Mouse (Mus musculus) adrenal gland, postnatal 10 days (tissue): Measurements from ENCODE around the gene Rfk. TPM values are rescaled to one million over a fixed set of nuclear protein-coding genes. Genes with fewer than 3 reads are reported as not detected.

Source experiments
- DNase-seq: peaks from one replicate; pipeline ENCODE4 v3.0.0; 2021; ENCODE audit warnings: mixed read lengths
- total RNA-seq, 2 experiments: library from RNA; stranded (reverse); gene quantifications; 2 replicates each; pipeline ENCODE4 v1.2.3; 2021

Rfk gene
- total RNA-seq, 2 experiments from 2014 or later, result 72.0 to 83.0 TPM

DNA sequence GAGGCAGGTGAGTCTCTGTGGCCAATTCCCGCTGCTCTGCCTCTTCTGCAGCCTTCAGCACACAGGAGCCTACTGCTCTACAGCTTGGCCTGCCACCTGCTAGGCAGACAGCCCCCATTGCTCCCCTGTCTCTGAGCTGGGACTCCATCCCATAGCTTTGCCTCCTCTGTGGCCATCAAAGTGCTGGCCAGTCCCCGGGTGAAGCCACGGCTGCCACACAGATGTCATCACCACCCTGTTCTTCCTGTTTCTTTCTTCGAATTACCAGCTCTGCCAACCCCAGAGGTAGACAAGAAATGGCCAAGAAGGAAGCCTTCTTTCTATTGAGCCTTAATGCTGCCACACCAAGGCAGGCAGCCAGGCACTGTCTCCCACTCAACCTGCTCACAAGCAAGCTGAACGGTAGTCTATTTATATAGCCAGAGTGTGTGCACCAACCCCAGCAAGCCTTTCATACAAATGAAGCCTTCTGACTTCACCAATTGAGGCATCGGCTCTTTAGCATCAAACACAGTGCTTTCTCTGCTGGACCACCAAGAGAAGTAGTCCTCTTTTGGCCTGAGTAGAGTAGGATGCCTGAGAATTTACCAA lies 10.9 kb upstream of the Rfk start:
- DNase-seq, result no peak

DNA sequence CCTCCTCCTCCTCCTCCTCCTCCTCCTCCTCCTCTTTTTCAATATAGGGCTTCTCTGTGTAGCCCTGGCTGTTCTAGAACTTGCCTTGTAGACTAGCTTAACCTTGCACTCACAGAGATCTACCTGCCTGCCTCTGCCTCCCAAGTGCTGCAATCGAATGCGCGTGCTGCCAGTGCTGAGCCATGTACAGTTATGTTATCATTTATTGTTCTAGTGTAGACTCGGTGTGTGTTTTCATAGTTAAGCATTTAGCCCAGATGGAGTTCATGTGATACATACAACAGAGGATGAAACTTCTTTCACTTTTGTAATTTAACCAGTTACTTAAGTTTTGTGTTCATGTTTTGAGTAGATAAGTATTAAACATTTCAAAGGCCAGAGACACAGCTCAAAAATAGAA lies 8.8 kb upstream of the Rfk start:
- DNase-seq, result no peak

DNA sequence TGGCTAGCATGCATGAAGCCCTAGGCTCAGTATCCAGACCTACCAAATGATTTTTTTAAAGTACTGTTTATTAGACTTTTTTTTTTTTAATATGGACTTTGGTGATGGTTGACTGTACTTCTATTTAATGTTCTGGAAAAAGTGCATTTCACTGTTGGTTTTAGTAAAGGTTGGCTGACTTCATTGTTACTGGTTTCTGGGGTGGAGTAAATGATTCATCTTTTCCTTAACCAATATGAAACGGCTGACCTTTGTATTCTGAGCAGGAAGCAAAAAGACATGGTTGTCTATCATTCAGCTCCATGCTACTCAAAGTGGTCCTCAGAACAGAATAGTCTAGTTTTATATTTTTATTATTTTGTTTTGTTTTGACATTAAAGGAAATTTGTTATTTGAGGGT lies 8.4 kb upstream of the Rfk start:
- DNase-seq, result no peak

DNA sequence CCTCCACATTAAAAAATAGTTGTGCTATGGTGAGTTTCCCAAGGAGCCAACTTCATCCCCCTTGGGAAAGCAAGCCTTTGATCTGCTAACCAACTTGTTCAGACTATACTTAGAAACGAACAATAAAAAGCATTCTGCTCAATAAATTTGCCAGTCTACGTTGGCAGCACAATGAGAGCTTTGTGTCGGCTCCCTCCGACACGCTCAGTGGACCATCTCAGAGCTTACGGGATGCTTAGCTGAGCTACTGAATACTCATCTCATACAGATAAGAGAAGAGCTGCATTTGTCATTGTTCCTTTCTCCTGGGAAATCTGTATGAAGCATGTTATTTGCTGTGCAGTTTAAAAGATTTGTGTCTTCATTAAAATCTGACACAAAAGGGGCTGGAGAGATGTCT lies 7.4 kb upstream of the Rfk start:
- no peak for DNase-seq

DNA sequence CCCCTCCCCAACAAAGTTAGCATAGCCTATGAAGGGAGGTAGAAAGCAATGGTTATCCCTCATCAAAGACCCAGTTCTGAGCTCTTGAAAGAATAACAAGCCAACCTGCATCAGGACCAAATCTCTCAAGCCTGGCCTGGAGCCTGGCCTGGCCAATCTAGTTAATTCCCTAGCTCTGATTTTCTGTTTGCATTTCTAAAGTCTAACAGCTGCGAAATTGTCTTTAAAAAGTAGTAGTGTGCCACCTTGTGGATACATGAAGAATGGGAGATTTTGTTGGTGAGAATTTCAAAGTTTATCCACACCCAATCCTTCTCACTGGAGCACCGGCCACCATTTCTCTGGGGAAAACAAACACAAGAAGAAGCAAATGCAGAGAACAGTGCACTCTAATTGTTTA lies 5.4 kb upstream of the Rfk start:
- no peak for DNase-seq

DNA sequence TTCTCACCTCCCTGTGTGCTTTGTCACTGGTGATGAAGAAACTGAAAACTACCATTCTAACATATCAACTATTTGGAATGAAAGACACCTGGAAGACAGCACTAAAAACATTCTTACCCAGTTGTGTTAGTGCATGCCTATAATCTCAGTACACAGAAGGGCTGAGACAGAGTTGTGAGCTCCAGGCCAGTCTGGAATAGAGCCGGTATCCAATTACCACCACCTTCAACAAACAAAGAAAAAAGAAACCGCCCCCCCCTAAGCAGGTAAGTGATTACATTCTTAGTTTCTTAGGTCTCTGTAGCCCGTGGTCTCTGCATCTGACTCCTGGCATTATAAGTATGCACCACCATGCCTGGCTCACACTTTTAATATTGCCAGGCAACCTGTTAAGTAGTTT lies 977 bp upstream of the Rfk start:
- DNase-seq, result no peak

DNA sequence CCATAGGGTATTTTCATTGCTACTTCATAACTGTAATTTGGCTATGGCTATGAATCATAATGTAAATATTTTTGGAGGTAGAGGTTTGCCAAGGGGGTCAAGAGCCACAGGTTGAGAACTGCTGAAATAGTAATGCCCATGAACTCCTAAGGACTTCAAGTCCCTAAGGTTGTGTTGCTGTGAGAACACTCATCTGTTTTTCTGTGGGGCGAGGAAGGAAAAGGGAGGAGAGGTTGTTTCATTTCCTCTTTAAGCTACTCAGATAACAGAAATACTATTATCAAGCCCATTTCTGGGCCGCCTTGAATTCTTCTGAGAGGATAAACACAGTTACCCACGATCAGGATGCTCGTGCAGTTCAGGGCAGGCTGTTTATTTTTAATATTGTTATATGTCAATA lies 3.0 kb downstream of the Rfk start:
- DNase-seq, result no peak

DNA sequence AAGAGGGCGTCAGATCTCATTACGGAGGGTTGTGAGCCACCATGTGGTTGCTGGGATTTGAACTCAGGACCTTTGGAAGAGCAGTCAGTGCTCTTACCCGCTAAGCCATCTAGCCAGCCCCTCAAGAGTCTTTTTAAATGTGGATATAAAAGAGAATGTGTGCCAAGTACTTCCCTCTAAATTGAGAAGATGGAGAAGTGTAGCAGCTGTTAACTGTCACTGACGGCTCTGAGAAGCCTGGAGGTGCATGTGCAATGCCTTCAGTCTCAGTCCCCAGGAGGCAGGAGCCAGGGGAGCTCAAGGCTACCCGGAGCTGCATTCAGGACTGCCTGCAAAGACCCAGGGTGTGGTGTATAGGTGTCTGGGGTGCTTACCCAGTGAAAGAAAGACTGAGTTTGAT lies 4.1 kb downstream of the Rfk start:
- no peak for DNase-seq

DNA sequence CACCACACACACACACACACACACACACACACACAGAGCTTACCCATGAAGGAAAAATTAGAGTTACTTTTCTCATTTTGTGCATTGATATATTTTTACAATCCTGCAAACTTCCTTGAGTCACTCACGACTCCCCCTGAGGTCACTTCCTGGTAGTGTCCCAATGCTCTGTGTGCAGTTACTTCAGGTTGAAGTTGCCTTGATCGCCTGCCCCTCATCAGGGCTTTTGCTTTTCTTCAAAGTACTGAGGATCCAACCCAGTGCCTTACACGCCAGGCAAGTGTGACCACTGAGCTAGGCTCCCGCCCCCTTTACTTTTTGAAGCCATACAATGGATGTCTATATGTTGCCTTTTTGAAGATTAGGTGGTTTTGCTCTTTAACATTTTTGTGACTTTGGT lies 6.1 kb downstream of the Rfk start:
- DNase-seq, result no peak

DNA sequence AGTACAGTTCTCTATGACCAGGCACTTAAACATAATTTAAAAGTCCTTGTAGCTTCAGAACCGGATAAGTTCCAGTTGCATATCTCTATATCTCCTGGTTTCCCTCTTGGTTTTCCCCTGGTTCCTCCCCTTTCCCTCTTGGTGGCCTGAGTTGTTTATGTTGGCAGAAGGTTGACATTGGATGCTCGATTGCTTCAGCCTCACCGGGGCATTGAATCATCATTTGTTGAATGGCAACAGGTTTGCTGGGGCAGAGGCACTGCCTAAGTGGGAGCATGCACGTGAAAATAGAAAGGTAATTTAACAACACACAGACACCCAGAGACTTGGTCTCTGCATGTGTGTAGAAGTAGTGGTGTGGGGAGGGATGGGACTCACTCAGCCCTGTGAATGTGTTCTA lies 6.7 kb downstream of the Rfk start:
- DNase-seq, result no peak

DNA sequence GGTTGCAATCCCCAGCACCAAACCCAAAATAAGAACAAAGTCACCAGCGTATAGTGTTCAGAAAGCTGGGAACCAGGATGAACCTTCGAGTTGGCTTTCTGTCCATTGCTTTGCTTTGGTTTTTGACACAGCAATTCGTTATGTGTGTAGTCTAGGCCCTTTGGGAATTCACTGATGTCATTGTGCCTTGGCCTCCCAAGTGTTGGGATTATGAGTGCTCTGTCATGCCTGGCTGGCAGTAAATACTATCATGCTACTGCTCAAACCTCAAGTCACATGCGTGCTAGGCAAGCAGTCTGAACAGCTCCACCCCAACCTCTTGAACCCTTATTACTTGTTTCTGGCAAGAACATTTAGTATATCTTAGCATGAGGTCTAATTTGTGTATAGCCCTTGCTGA lies 9.3 kb downstream of the Rfk start:
- no peak for DNase-seq

DNA sequence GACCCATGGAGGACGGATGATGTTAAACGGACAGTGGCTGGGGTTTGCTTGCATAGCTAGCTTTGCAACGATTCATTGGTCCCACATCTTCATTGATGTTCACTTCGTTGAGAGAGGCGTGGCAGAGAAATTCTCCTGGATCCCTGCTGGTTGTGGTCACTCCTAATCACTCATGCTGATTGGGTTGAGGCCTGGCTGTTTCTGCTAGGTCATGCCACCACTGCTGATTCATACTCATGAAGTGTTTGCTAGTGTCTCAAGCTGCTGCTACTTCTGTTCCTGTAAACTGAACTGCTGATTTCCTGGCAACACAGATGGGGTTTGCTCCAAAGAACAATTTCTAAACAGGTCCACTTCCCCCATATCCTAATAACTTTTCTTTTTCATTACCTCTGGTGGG lies 13.0 kb downstream of the Rfk start:
- DNase-seq, result no peak

DNA sequence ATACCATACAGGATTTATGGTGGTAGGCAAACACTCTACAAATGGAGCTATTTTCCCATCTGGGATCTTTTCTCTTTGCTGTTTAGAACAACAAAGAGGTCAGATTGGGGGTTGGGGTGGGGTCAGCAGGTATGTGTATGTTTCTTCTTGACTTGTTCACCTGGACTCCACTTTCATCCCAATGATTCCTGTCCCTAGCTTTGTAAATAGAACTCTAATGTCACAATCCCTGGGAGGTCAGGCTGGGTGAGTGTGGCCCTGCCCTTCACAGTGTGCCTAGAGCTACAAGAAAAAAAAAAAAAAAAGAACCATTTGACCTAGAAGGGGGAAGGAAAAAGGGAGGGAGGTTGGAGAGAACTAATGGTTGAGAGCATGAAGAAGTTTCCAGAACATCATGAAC lies 14.7 kb downstream of the Rfk start:
- peak; percentile 19 for DNase-seq

DNA sequence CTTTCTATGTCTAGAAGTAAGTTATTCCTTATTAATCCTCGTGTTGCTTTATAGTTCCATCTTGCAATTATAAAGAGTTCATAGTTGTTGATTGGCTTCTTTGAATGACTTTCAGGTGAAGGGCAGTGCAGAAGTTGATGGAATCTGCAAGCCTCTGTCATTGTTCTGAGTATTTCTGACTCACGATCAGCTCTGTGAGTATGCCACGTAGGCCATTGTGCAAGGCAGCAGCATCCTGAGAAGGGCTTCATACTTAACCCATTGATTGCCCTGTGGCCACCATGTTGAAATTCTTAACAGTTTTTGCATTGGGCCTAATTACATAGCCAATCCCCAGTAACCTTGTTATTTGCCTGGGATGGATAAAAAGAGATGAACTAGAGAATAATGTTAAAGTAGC lies 15.5 kb downstream of the Rfk start:
- DNase-seq, result no peak

DNA sequence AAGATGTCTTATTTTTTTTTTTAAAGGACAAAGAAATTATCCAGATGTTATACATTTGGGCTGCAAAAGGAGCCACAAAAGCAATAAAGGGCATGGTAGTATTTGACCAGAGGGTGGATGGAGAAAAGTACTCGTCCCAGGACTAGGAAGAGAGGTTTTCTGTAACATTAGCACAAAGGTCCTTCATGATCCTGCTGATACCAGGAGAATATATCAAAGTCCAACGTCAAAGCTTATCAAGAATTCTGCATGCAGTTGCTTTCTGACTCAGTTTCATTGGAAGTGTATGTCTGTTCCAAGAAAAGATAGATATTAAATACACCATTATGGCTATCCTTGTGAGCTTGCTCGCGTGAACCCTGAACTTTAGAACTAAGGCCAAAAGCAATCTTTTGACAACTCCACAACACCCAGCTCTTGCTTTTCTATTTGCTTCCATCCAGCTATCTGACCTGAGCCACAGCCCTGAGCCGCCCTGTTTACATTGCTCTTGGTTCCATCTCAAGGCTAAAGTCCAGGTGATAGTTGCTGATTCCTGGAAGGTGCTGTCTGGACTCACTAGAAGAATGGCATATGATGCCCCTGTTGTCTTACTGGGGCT lies 16.7 kb downstream of the Rfk start:
- DNase-seq, result no peak

DNA sequence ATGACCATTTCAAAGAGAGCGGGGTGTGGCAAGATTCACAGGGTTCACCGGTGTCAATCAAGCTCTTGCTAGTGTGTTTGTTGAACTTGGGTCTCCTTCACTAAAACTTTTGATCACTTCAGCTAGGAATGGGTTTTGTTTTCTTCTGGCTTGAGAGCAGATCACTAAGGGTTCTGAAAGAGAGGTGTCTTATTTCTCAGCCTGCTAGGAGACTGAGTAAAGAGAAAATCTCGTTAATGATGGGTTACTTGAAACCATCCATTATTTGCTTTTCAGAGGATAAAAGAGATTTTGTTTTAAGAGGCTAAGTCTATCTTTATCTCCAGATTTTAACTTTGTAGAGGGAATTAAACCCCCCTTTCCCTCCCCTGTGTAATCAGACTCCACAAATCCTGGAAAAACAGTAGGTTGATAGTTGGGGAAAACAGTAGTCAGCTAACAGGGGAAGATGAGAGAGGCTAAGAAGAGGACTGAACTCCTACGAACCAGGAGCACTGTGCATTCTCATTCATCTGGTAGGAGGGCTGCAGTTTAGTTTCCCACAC lies 19.1 kb downstream of the Rfk start:
- no peak for DNase-seq

DNA sequence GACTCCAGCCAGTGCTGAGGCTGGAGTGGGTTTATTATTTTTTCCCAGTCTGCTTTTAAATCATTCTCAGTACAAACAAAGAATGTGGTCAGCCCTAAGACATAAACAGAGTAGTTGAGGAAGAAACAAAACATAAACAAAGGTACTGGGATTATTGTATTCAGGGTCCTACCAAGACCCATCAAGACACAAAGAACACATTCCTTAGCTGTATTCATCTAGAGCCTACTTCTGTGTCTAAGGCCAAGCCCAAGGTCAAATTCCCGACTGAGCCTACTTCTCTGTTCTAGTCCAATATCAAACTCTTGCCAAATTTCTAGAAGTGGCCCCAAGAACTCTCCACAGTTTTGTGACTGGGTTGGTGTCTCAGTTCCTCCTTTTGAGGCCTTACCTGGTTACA lies 24.0 kb downstream of the Rfk start:
- no peak for DNase-seq

DNA sequence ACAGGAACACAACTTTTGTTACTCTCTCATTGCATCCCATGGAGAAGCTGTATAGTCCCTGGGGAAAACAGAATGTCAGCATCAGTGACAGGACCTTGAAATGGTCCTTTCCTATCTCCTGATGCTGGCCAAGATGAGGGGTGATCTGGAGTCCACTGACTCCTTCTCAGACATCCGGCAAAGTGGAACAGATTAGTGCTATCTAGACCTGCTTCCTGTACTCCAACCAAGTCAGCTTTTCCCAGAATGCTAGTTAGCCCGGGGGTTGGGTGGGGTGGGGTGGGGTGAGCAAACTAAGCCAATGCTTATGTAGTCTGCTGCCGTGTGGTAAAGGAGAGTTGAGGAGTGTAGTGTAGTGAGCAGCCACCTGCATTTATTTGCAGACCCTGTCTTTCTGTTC lies 29.5 kb downstream of the Rfk start:
- DNase-seq, result no peak

DNA sequence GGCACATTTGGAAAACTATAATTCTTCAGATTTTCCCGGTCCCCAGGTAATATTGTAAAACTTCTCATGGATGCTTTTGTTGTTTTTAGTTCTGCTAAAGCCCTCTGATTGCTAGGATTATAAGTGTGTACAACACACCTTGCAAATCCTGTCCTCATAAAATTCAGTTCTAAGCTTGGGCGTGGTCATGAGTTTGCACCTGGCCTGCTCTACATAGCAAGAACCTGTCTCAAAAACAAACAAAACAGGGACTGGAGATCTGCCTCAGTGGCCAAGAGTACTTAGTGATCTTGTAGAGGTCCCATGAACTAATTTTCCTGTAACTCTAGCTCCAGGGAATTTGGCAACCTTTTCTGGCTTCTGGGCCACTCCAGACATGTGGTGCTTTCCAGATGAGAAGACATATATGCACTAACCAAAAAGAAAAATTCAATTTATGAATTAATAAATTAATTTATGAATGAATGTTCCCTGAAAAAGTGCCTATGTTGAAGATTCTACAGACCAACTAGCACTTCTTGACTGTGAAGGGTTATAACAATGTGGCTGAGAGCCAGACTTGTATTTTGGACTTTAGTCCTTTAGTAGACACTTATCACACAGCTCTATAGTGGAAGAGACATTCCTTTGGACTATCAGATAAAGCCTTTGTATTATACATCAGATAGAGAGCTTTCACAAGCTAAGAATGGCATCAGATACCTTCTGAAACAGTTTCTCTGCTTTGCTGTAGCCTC lies 34.1 kb downstream of the Rfk start:
- DNase-seq, result no peak

DNA sequence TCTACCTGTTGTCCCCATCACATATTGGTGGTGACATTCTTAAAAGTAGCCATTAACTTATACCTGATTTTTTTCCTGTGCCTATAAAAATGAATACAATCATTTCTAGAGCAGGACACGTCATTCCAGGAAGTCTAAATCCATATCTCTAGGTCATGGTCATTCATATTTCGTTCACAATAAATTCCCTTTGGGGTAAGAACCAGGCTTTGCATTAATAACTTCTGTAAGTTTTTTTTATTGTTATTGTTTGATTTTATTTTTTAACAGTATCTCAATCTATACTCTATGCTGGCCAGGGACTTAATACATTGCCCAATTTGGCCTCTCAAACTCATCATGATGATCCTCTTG lies 34.7 kb downstream of the Rfk start:
- DNase-seq, result no peak

DNA sequence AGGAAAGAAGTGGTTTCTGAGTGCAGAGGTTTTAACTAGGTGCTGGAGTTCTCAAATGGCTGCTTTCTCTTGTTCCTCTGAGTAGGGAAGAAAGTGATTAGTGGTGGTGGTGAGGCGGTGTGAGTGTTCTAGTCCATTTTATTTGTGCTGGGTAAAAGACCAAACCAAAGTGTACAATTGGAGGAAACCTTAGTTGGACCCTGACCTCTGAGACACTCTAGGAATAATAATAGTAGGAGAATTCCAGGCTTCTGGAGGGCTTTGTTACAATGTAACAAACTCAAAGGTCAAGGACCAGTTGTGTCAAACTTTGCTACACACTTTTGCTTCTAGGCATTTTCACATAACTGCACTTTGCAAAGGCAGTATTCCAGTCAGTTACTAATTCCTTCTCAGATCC lies 42.8 kb downstream of the Rfk start:
- DNase-seq, result no peak

DNA sequence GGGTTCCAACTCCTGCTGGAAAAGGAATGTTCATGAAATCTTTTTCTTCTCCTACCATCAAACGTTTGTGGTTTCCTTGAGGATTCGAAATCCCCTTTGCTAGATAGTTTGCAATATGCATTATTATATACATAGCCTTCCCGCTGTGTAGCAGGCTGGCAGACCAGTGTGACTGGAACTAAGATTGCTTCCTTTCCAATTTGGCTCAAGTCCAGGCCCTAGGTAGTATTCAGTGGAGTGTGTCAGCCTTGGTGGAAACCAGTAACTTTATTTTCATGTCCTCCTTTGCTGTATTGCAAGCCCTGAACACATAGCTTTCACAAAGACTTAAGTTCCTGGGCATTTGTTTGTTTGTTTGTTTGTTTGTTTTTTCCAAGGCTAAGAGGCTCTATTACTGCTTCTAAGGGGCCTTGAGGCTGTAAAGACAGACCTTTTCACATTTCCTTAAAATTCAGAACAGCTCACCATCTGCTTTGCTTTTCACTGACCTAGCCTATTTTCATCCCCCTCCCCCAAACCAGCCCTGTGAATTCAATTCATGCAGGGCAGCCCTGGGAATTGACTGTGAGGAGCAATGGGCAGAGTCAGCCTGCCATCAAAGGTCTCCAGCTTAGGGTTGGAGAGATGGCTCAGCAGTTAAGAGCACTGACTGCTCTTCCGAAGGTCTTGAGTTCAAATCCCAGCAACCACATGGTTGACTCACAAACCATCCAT lies 45.8 kb downstream of the Rfk start:
- no peak for DNase-seq

DNA sequence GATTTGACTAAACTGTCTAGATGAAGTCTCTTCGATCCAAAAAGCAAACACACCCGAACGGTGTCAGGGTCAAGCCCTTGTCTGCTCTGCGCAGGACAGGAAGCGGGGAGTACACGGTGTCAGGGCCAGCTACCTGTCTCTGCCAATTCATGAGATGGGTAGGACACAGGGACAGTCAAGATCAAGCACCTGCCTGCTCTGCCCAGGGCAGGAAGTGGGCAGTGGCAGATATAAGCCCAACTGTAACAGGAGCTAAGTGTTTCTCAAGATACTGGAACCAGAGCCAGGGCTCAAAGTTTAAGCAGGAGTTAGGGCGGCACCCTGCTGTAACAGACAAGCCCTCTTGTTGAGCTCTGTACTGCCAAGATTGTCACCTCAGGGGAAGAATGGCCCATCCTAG lies 49.7 kb downstream of the Rfk start:
- no peak for DNase-seq
